Mouse (Mus musculus): Measurements from ENCODE around the gene Samd13. TPM values are rescaled to one million over a fixed set of nuclear protein-coding genes. Genes with fewer than 3 reads are reported as not detected.

Samd13 gene
- total RNA-seq, 2 experiments from 2014 or later, result 2.3 TPM

GRCm38 (mm10) chr3:146671121-146671520 is 14.3 kb downstream of the Samd13 start:
- DNase-seq, result peak; percentile 31 to 69

DNA sequence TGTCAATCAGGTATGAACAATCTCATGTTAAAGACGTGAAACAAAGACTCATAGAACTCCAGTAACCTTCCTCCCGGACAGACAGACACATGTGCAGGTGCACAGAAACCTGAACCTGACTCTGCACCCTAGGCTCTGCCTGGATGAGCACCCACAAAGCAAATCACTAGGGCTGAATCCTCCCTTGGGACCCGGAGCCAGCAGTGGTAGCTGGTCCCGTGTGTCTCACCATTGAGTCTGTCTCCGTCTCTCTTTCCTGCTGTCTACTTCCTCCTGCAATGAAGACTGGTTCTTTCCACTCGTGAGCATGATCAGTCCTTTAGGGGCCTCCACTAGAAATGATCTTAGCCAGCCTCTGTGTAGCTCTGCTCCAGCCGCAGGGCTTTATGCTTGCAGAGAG is 23.5 kb downstream of the Samd13 start:
- DNase-seq, result no peak

- DNase-seq, result no peak
Measured at GRCm38 (mm10) chr3:146661001-146661400, 24.4 kb downstream of the Samd13 start.

DNA sequence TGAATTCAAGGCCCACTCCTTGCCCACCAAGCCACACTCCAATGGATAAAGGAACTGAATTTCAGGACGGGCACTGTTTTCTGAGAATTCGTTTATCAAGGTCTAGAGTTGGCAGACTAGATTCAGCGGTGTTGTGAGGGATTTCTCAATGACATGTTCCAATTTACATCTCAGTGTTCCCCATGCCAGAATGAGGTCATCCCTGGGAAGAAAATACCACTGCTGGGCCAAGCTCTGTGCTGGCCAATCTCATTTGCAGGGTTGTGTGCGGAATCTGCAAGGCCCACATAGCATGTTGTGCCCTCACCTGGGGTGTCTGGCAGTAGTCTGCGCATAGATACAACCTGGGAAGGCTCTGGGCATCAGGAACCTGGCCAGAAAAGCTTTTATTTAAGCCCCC is 26.1 kb downstream of the Samd13 start:
- peak; percentile 28 to 32 for DNase-seq

- DNase-seq, result no peak
Measured at GRCm38 (mm10) chr3:146658061-146658639, 27.2 kb downstream of the Samd13 start.

DNA sequence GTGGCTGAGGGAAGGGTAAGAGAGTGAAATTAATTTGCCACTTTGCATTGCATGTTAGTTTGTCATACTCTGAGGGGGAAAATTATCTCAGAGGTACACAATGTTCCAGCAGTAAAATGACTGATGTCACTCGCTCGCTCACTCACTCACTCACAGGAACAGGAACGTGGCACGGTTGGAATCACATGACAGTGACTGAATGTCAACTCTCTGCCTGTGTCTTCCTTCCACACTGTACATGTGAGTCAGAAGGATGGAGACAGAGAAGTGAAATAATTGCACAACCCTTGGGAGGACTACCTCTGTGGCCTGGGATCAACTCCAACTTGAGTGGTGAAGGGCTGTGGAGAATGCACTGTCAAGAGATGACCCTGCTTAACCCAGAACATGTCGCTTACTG is 28.0 kb downstream of the Samd13 start:
- peak; percentile 22 to 38 for DNase-seq

- no peak for DNase-seq
Measured at GRCm38 (mm10) chr3:146655111-146655577, 30.2 kb downstream of the Samd13 start.

- no peak for DNase-seq
Measured at GRCm38 (mm10) chr3:146653692-146654091, 31.7 kb downstream of the Samd13 start.

DNA sequence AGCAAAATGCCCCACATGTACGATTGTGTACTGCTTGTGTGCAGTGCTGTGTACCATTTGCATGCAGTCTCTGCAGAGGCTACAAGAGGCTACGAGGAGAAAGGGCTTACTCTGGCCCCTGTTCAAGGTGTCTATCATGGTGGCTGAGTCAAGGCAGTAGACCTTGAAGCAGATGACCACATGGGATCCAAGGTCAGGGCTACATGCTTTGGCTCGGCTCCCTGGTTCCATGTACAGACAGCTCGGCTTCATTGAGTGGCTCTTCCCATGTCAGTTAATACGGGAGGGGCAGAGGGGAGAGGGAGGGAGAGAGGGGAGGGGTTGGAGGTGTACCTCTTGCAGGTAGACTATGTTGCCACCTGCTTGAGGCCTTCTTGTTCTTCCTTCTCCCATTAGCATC is 33.0 kb downstream of the Samd13 start:
- no peak for DNase-seq

- DNase-seq, result no peak
Measured at GRCm38 (mm10) chr3:146651217-146651616, 34.2 kb downstream of the Samd13 start, which contains the start of gene 4930503B20Rik. Gene 4930503B20Rik (minus strand): TSS chr3:146651317.

DNA sequence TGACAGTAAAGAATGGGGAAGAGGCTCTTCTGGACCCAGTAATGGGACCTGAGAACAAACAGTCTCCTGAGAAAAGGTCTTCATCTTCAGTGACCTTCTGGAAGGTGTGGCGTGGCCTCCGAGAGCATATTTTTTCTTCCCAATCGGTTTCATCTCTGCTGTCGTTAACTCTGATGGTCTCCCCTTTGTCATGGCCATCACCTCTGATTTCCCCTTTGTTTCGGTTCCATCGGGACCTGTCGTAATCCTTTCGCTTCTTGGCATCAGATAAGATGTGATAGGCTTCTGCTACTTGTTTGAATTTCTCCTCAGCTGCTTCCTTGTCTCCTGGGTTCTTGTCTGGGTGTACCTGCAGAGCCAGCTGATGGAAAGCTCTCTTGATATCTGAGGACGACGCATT is 34.7 kb downstream of the Samd13 start:
- DNase-seq, result no peak

DNA sequence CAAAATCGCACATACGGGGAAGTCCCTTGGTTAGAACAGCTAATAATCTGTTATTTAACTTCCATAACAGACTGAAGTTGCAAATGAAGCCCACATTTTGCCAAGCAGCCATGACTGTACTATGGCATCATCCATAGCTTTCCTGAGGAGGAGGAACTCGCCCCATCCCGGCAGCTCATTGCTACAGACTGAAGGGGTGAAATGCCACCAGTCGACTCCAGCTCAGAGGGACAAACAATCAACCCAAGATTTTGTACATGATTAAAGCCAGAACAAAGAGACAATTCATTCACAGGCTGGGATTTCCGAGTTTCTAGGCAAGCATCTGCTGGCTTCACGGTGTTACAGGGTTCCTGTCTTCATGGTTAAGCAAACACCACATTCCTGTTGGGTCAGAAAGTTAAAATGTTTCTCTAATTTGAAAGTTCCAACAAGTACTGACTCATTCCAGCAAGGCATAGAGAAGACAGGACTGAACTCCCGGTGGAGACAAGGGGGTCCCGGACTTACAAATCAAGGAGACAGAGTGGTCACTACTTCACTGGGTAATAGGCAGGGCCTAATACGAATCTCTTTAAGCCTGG is 36.0 kb downstream of the Samd13 start:
- DNase-seq, result no peak

- no peak for DNase-seq
Measured at GRCm38 (mm10) chr3:146641818-146642427, 43.5 kb downstream of the Samd13 start.

- DNase-seq, result no peak
Measured at GRCm38 (mm10) chr3:146632506-146632905, 52.9 kb downstream of the Samd13 start.

GRCm38 (mm10) chr3:146628227-146628982 is 57.0 kb downstream of the Samd13 start:
- no peak for DNase-seq

GRCm38 (mm10) chr3:146625766-146626165 is 59.6 kb downstream of the Samd13 start:
- no peak for DNase-seq

- DNase-seq, result no peak
Measured at GRCm38 (mm10) chr3:146621966-146622365, 63.4 kb downstream of the Samd13 start.

DNA sequence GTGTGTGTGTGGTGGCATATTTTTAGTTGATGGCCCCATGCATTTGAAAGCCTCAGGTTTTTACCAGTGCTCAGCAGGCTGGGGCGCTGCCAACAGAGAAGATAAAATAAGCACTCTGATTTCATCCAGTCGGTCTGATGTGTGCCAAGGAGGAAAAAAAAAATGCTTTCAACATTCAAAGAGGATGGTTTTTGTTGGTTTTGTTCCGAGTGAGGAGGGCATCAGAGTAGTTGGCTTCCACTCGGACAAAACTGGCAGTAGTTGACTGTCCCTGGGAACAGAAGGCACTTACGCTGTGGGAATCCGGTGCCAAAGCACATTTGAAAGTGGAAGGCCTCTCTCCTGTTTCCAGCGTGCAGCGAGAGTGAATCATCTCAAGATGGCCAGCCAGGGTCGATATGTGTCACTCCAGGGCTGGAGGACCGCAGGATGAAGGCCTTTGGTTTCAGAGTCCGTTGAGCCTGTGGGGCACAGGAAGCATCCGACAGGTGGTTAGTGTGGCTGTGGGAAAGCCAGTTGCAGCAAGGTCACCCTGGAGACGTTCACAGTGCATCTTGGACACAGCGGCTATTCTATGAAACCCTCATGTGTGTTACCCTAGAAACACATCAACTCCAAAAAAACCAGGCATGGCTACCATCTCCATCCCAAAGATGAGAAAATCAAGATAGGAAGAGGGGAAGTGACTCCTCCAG is 64.7 kb downstream of the Samd13 start:
- DNase-seq, result peak; percentile 50 to 52

DNA sequence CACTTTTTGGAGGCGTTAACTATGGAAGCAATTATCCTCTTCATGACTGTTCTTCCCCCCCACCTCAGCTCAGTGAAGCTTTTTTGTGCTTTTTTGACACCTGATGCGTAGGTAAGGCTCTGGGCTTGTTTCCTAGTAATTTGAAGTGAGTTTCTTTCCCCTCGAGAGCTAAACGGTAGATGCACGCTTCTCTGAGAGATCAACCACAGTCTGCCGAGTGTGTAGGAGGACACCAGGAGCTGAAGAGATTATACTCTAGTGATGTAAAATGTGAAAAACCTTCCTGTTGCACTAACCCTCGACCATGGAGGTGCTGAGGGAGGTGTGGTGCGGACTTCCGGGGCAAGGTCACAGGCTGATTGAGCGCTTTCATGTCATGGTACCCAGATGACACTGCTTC is 65.3 kb downstream of the Samd13 start:
- no peak for DNase-seq

DNA sequence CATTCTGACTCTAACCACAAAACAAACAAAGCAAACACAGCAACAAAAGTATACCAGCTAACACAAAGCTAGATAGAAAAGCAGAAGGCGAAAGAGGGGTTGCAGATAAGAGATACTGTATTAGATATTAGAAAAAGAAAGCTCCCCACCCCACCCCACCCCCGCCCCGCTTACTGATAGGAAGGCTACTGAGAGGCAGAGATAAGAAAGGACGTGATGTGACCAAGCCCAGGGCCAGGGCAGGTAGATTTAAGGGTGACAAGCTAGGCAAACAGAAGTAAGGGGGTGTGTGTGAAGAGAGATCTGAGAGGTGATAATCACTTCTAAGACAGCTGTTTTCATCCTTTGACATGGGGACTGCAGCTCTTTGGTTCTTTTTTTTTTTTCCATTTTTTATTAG is 67.0 kb downstream of the Samd13 start:
- DNase-seq, result no peak

DNA sequence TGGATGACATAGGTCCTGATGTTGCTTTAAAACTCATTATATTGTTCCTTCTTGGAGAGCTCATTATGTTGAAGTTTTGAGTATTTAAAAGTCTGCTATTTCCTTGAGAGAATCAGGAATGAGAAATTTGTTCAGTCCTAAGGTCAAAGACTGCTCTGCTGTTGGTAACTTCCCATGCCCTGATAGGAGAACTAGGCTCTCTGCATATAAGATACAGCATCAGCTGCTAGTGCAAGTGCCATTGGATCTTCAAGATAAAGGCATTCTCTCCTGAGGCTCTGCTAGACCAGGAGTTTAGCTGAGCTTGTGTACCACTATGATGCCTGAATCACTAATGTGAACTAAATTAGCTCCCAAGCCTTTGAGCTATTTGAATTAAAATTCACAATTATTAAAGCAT is 67.4 kb downstream of the Samd13 start:
- no peak for DNase-seq

- no peak for DNase-seq
Measured at GRCm38 (mm10) chr3:146616533-146617283, 68.7 kb downstream of the Samd13 start.

All from heart, adult 18-20 months (tissue).